Mouse (Mus musculus) kidney, embryonic 14.5 days (tissue): ENCODE data around the gene Srrd. TPM values are rescaled to one million over a fixed set of nuclear protein-coding genes. Genes with fewer than 3 reads are reported as not detected.

Source experiments
- ATAC-seq: fragments of 200-750 bp; cut with Nextera tagmentation; 2 replicates; pipeline ENCODE4 v1.8.0; 2017; ENCODE audit warnings: moderate number of reproducible peaks, mild to moderate bottlenecking, moderate TSS enrichment, moderate library complexity; ENCODE audit not compliant: low FRiP score, low TSS enrichment
- H3K27ac ChIP-seq: fragments of 300-500 bp; sonication (generic); 2 replicates; pipeline ENCODE4 v1.5.1; 2014; ENCODE audit warnings: low read depth, mild to moderate bottlenecking, low read length, moderate library complexity, mixed read lengths
- H3K27me3 ChIP-seq: fragments of 300-500 bp; sonication (generic); 2 replicates; pipeline ENCODE4 v1.6.1; 2014; ENCODE audit warnings: mild to moderate bottlenecking, low read length; ENCODE audit not compliant: control insufficient read depth, insufficient read depth
- H3K36me3 ChIP-seq: fragments of 300-500 bp; sonication (generic); 2 replicates; pipeline ENCODE4 v1.6.1; 2014; ENCODE audit warnings: low read length, mixed read lengths; ENCODE audit not compliant: control insufficient read depth, insufficient read depth
- H3K4me1 ChIP-seq: fragments of 300-500 bp; sonication (generic); 2 replicates; pipeline ENCODE4 v1.6.1; 2014; ENCODE audit warnings: low read length, mixed read lengths; ENCODE audit not compliant: control insufficient read depth, insufficient read depth
- H3K4me2 ChIP-seq: fragments of 300-500 bp; sonication (generic); replicated peaks from 2 replicates; pipeline ENCODE4 v1.6.1; 2014; ENCODE audit warnings: low read depth, mild to moderate bottlenecking, low read length
- H3K4me3 ChIP-seq: fragments of 300-500 bp; sonication (generic); 2 replicates; pipeline ENCODE4 v1.5.1; 2014; ENCODE audit warnings: mild to moderate bottlenecking, low read length
- H3K9ac ChIP-seq: fragments of 300-500 bp; sonication (generic); 2 replicates; pipeline ENCODE4 v1.6.1; 2014; ENCODE audit warnings: low read depth, mild to moderate bottlenecking, low read length, moderate library complexity
- H3K9me3 ChIP-seq: fragments of 300-500 bp; sonication (generic); 2 replicates; pipeline ENCODE4 v1.6.1; 2016; ENCODE audit warnings: low read length; ENCODE audit not compliant: control insufficient read depth
- WGBS: fragments of 180-500 bp; shearing (Covaris S2); extraction: QIAGEN DNeasy Blood & Tissue Kit; methylation state at CpG from one replicate; pipeline ENCODE4 v1.1.7; 2014; 5-methylcytosine and 5-hydroxymethylcytosine counted together
- polyA plus RNA-seq: library from polyadenylated mRNA; unstranded; fragments of >200 nt; fragmentation: Nextera tagmentation; extraction: Ambion mirVana; gene quantifications from 2 replicates; pipeline ENCODE4 v1.2.1, GENCODE M21; 2014

Gene Srrd
- polyA plus RNA-seq, 1 experiment from 2014 or later: 47.0 TPM

DNA sequence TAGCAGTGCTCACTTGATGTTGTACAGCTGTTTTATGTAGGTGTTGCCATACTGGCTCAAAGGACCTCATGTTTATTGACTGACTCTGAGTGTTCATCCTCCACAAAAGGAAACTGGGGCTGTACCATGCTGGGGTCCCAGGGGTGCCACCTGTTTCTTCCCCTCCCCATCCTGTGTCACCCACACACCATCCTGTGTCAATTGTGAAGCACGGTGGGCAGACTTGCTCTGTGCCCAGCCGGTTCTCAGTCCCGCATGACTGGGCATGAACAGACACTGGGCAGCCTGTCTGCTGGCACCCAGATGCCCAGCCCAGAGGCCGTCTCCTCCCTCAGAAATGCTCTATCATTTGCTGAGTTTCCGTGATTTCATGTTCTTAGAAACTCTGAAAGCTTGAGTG is 51.0 kb downstream of the Srrd start:
- Histone ChIP-seq H3K27me3 (no peaks in the 10 kb centered on the region), H3K4me3 (no peak overlapping the region), H3K36me3 (no peaks in the 10 kb centered on the region), H3K4me1 (peaks cover 34% of the 10 kb centered on the region), H3K9ac (no peak overlapping the region), H3K9me3 (no peaks in the 10 kb centered on the region), H3K27ac (no peak overlapping the region), H3K4me2 (no peak overlapping the region)
- ATAC-seq: no peak
- 86% methylated on average over 5 of the region's 5 CpGs for WGBS

DNA sequence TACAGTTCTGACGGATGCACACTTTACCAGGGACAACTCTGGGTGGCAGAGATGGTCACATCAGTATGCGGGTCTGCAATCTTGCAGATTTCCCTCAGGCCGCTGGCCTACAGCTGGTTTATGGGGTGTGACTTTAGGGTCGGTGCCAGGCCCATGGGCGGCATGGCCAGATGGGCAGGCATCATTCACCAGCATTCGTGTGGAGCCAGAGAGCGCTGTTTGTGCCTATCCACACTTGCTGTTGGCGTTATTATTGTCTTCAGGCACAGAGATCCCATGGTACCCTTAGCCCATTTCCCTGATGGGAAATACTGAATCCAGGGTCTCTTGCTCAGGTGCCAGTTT is 52.3 kb downstream of the Srrd start:
- H3K4me2 ChIP-seq: no peak overlapping the region
- H3K36me3 ChIP-seq: no peaks in the 10 kb centered on the region
- H3K27ac ChIP-seq: no peak overlapping the region
- H3K9ac ChIP-seq: no peak overlapping the region
- no peak overlapping the region for H3K4me3 ChIP-seq
- no peaks in the 10 kb centered on the region for H3K9me3 ChIP-seq
- no peak for ATAC-seq
- H3K27me3 ChIP-seq: no peaks in the 10 kb centered on the region
- WGBS: 71% methylated on average over 8 of the region's 8 CpGs
- peaks cover 40% of the 10 kb centered on the region for H3K4me1 ChIP-seq

DNA sequence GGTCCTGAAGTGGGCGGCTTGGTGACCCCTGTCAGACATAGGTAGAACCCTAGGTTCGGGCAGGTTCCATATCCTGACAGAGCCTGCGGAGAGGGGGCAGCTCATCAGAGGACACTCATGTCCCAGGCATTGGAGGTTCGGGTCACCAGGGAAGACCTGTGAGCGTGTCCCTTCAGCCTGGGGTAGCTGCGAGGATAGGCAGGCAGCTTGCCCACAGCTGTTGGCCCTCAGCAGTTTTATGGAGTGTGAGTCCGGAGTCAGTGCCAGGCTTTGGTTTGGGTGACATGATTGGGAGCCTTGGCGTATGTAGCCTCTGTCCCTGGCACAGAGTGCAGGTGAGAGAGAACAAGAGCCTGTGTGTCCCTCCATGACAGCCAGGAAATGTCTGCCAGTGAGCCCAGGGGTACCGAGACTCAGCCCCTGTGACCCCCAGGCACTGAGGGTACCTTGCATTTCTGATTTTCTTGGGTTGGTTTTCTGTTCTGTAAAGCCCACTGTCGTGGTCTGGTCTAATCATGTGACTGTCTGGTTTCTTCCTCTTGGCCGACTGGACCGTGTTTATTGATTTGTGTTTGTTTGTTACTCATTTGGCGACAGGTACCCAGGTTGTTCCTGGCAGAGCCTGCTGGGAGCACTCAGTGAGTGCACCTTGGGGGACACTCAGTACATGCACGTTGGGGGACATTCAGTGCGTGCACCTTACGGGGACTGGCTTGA is 52.9 kb downstream of the Srrd start:
- no peak overlapping the region for H3K4me3 ChIP-seq
- H3K9me3 ChIP-seq: no peaks in the 10 kb centered on the region
- H3K36me3 ChIP-seq: no peaks in the 10 kb centered on the region
- peaks cover 40% of the 10 kb centered on the region for H3K4me1 ChIP-seq
- H3K9ac ChIP-seq: no peak overlapping the region
- no peak overlapping the region for H3K27ac ChIP-seq
- H3K27me3 ChIP-seq: no peaks in the 10 kb centered on the region
- H3K4me2 ChIP-seq: no peak overlapping the region
- ATAC-seq: no peak; the same call in 1 of the 2 replicates
- 72% methylated on average over 16 of the region's 16 CpGs for WGBS

DNA sequence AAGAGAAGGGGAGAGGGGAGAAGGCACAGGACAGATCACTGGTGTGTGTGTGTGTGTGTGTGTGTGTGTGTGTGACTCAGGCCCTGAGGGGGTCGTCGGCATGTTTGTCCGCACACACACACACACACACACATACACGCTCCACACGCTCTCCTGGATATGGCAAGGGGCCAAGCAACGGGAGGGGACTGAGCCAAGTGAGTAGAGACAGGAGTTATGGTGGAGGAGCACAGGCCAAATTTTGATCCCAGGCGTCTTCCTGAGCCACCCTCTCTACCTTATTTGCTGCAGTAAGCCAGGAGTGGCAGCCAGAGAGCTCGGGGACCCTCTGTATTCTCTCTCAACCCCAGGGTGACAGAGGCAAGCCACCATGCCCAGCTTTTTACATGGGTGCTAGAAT is 53.6 kb downstream of the Srrd start:
- no peak overlapping the region; the same call in 1 of the 2 replicates for H3K4me2 ChIP-seq
- H3K9ac ChIP-seq: no peak overlapping the region
- 50% methylated on average over 8 of the region's 8 CpGs for WGBS
- H3K27me3 ChIP-seq: no peaks in the 10 kb centered on the region
- peaks cover 33% of the 10 kb centered on the region; the same call in 1 of the 2 replicates for H3K4me1 ChIP-seq
- H3K27ac ChIP-seq: no peak overlapping the region
- ATAC-seq: no peak
- no peaks in the 10 kb centered on the region for H3K9me3 ChIP-seq
- H3K4me3 ChIP-seq: no peak overlapping the region
- no peaks in the 10 kb centered on the region for H3K36me3 ChIP-seq

DNA sequence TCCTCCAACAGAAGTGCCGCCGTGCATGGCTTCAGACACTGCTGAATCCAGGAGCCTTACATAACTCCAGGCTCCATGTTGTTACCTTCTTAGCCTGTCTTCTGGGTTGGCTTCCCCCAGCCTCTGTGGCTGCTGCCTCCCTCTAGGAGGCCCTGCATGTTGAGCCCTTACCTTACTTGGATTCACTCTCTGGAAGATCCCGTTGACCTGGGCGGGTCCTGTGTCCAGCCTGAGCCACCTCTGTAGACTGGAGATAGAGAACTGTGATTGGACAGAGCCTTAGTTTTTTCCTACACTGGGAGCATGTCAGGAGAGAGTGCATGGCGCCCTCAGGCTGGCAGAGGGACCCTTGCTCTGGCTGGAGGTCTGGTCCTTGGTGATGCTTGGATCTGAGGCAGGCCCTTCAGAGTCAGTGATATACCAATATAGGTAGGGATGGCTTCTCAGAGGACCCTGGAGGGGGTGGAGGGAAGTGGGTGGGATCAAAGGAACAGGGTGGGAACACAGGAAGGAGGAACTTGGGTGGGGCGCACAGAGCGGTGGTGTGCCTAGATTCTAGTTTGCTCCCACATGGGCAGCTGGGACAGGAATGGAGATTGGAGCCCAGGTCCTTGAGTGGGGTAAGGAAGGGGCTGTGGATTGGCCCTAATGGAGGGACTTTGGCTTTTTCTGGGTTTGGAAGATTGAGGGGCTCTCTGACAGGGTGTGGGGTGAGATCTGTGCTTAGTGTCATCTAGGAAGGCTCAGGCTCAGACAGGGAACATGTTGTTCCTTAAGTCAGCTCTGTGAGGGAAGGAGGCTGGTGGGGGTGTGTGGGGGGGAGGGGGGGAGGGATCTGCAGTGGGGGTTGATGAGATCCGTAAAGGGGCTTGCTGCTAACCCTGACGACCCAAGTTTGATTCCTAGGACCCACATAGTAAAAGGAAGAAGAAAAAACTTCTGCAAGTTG is 54.4 kb downstream of the Srrd start:
- no peak overlapping the region for H3K9ac ChIP-seq
- H3K9me3 ChIP-seq: no peaks in the 10 kb centered on the region
- WGBS: 68% methylated on average over 9 of the region's 9 CpGs
- ATAC-seq: no peak
- H3K4me1 ChIP-seq: peaks cover 34% of the 10 kb centered on the region
- H3K27ac ChIP-seq: no peak overlapping the region
- no peak overlapping the region for H3K4me3 ChIP-seq
- H3K27me3 ChIP-seq: no peaks in the 10 kb centered on the region
- no peaks in the 10 kb centered on the region for H3K36me3 ChIP-seq
- no peak overlapping the region; the same call in 1 of the 2 replicates for H3K4me2 ChIP-seq

DNA sequence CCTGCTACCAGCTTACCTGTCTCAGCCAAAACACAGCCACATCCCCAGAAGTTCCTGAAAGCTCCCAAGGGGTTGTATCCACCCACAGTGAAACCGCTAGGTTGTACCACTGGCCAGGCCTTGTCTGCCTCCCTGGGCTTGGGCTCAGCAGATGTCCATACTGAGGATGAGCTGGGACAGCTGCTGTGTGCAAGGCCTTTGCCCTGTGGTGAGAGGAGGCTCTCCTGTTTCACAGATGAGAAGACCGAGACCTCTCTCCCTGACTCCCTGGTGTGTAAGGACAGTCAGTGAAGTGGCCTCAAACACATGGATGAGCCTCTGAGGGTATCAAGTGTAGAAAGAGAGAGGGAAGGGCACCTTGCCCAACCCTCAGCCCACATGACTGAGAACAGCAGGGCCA is 55.2 kb downstream of the Srrd start:
- H3K27me3 ChIP-seq: no peaks in the 10 kb centered on the region
- no peak overlapping the region for H3K27ac ChIP-seq
- H3K4me3 ChIP-seq: no peak overlapping the region
- H3K36me3 ChIP-seq: no peaks in the 10 kb centered on the region
- WGBS: 69% methylated on average over 2 of the region's 2 CpGs
- ATAC-seq: no peak
- peaks cover 40% of the 10 kb centered on the region for H3K4me1 ChIP-seq
- no peak overlapping the region for H3K4me2 ChIP-seq
- H3K9me3 ChIP-seq: no peaks in the 10 kb centered on the region
- no peak overlapping the region for H3K9ac ChIP-seq

Other genes starting within 250 kb of the Srrd start
- 0.83 and 1.4 TPM in 2 replicates for gene Cryba4, start 90.5 kb downstream of the Srrd start, polyA plus RNA-seq
- 0.83 and 1.0 TPM in 2 replicates for gene Crybb1, start 87.2 kb downstream of the Srrd start, polyA plus RNA-seq
- 39.9 and 50.3 TPM in 2 replicates for gene Tpst2, start 66.3 kb downstream of the Srrd start, polyA plus RNA-seq
- 15.7 and 22.3 TPM in 2 replicates for gene Tfip11, start 16.7 kb downstream of the Srrd start, polyA plus RNA-seq
- gene Hps4, start within 50 bp of the Srrd start, polyA plus RNA-seq: 35.4 and 37.6 TPM in 2 replicates
- gene Gm6583, start 13.0 kb upstream of the Srrd start, polyA plus RNA-seq: 0.12 and 0.41 TPM in 2 replicates
- gene Asphd2, start 51.8 kb upstream of the Srrd start, polyA plus RNA-seq: 8.2 and 9.0 TPM in 2 replicates
- not detected in 2 replicates for gene Gm6588, start 106.4 kb upstream of the Srrd start, polyA plus RNA-seq
- gene Sez6l, start 234.1 kb upstream of the Srrd start, polyA plus RNA-seq: 0.23 and 0.26 TPM in 2 replicates